Mouse (Mus musculus): ENCODE results near the gene Smad3.

GRCm38 (mm10) chr9:63782744-63783143 lies 24.9 kb upstream of the Smad3 start:
- TF ChIP-seq CTCF (IDR thresholded peaks at IDR 0.05; ENCODE audit: insufficient read depth, low read length) (no peak), POLR2A (IDR thresholded peaks at IDR 0.05; ENCODE audit: borderline replicate concordance, extremely low read depth, low read depth, low read length) (no peak)
